ENCODE assay signal across 14 mouse cellular contexts in genomic region chr16:94737359-94737687, GRCm38 (mm10).
"Had no signal": no experiment of that assay in that cellular context is flagged by ENCODE, and none has a peak within 500 bp of the region (broad histone marks: within the 10 kb centered on the region; RNA-seq: fewer than 3 reads in every experiment).

No protein-coding gene starts in this region.

- H3K4me1 ChIP-seq: neural tube, embryonic 15.5 days had no signal

- DNase-seq: kidney, postnatal 36 days; layer of hippocampus, adult 9-11 months; left cerebral cortex, postnatal 4 days; lung, adult 18-20 months; lung, postnatal 36 days; right cerebral cortex, adult 18-20 months; thymus, adult 18-20 months; thymus, postnatal 14 days had no signal

- H3K9me3 ChIP-seq: limb, embryonic 13.5 days; midbrain, embryonic 13.5 days; neural tube, embryonic 15.5 days had no signal

- H3K9ac ChIP-seq: limb, embryonic 13.5 days; liver, embryonic 14.5 days; midbrain, embryonic 13.5 days; neural tube, embryonic 15.5 days had no signal

- H3K4me2 ChIP-seq: limb, embryonic 13.5 days; midbrain, embryonic 13.5 days; neural tube, embryonic 15.5 days had no signal

- H3K27me3 ChIP-seq: limb, embryonic 13.5 days; midbrain, embryonic 13.5 days; neural tube, embryonic 15.5 days had no signal

- ATAC-seq: lung, postnatal 0 days; midbrain, embryonic 13.5 days had no signal

- H3K27ac ChIP-seq: kidney, postnatal 0 days; limb, embryonic 13.5 days; liver, embryonic 14.5 days; midbrain, embryonic 13.5 days; neural tube, embryonic 15.5 days had no signal

- H3K36me3 ChIP-seq: limb, embryonic 13.5 days; midbrain, embryonic 13.5 days; neural tube, embryonic 15.5 days had no signal

- H3K4me3 ChIP-seq: limb, embryonic 13.5 days; midbrain, embryonic 13.5 days; neural tube, embryonic 15.5 days had no signal
